Mouse (Mus musculus) midbrain, embryonic 11.5 days (tissue): Measurements from ENCODE around the gene Rassf2. TPM values are rescaled to one million over a fixed set of nuclear protein-coding genes. Genes with fewer than 3 reads are reported as not detected.

Experiments
- ATAC-seq: fragments of 200-750 bp; cut with Nextera tagmentation; 2 replicates; pipeline ENCODE4 v1.8.0; 2017; ENCODE audit warnings: moderate TSS enrichment, moderate library complexity; ENCODE audit not compliant: low FRiP score
- DNase-seq: peaks from one replicate; pipeline ENCODE4 v3.0.0; 2015; ENCODE audit warnings: low spot score; ENCODE audit errors: missing footprints
- H3K27ac ChIP-seq: fragments of 300-500 bp; sonication (generic); 2 replicates; pipeline ENCODE4 v1.5.1; 2014; ENCODE audit warnings: low read depth, low read length
- H3K27me3 ChIP-seq: fragments of 300-500 bp; sonication (generic); 2 replicates; pipeline ENCODE4 v1.6.1; 2014; ENCODE audit warnings: mild to moderate bottlenecking, low read length, moderate library complexity, mixed read lengths; ENCODE audit not compliant: control insufficient read depth, insufficient read depth
- H3K36me3 ChIP-seq: fragments of 300-500 bp; sonication (generic); 2 replicates; pipeline ENCODE4 v1.6.1; 2014; ENCODE audit warnings: mild to moderate bottlenecking, low read length, moderate library complexity, mixed read lengths; ENCODE audit not compliant: control insufficient read depth, insufficient read depth
- H3K4me1 ChIP-seq: fragments of 300-500 bp; sonication (generic); 2 replicates; pipeline ENCODE4 v1.6.1; 2014; ENCODE audit warnings: low read length; ENCODE audit not compliant: control insufficient read depth, insufficient read depth
- H3K4me2 ChIP-seq: fragments of 300-500 bp; sonication (generic); 2 replicates; pipeline ENCODE4 v1.6.1; 2014; ENCODE audit warnings: mild to moderate bottlenecking, moderate library complexity
- H3K4me3 ChIP-seq: fragments of 300-500 bp; sonication (generic); 2 replicates; pipeline ENCODE4 v1.5.1; 2014; ENCODE audit warnings: low read depth, low read length
- H3K9ac ChIP-seq: fragments of 300-500 bp; sonication (generic); 2 replicates; pipeline ENCODE4 v1.6.1; 2014; ENCODE audit warnings: low read length
- H3K9me3 ChIP-seq: fragments of 300-500 bp; sonication (generic); 2 replicates; pipeline ENCODE4 v1.6.1; 2016; ENCODE audit warnings: low read length; ENCODE audit not compliant: control insufficient read depth
- WGBS: fragments of 180-500 bp; shearing (Covaris S2); extraction: QIAGEN DNeasy Blood & Tissue Kit; methylation state at CpG from one replicate; pipeline ENCODE4 v1.1.7; 2014; 5-methylcytosine and 5-hydroxymethylcytosine counted together
- polyA plus RNA-seq: library from polyadenylated mRNA; unstranded; fragments of >200 nt; fragmentation: Nextera tagmentation; extraction: Ambion mirVana; gene quantifications from 2 replicates; pipeline ENCODE4 v1.2.1, GENCODE M21; 2014

Gene Rassf2
- polyA plus RNA-seq, 1 experiment from 2014 or later: 32.3 TPM

DNA sequence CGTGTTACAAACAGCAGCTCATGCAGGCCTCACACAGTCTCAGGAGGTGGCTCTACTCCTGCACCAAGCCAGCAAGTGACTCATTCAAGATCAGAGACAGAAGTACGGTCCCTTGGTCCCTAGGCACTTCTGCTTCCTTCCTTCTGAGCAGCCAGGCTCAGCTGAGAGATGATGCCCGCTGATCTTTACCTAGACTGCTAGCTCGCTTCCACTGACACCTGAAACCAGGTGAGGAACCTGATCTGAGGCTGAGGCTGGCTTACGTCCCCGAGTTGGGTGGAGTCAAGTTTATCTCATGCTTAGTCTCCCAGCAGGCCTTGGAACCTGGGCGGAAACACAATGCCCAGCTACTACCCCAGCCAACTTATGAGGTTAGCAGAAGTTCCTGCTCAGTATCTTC is 9.8 kb upstream of the Rassf2 start:
- WGBS: 67% methylated on average over 7 of the region's 7 CpGs
- no peak for DNase-seq
- H3K27ac ChIP-seq: no peak overlapping the region
- no peaks in the 10 kb centered on the region; the same call in none of the 2 replicates for H3K4me1 ChIP-seq
- no peaks in the 10 kb centered on the region for H3K27me3 ChIP-seq
- no peaks in the 10 kb centered on the region for H3K36me3 ChIP-seq
- no peaks in the 10 kb centered on the region for H3K9me3 ChIP-seq
- no peak overlapping the region for H3K4me3 ChIP-seq
- ATAC-seq: no peak
- H3K9ac ChIP-seq: no peak overlapping the region
- H3K4me2 ChIP-seq: no peak overlapping the region

DNA sequence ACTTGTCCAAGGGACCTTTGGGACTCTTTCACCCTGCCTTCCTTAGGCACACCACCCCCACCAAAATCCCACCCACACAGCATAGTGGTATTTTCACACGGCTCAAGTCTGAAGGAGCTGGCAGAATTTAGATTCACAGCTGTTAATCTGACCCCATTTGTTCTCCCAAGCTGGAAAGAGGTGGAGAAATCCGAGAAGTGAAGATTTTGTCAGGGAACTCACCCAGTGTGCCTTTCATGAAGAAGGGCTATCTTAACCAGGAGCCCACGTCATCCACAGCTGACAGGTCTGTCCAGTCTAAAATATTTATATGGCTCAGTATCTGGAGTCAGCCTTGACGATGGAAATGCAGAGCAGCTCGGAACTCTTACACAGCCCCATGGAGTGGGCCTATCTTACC is 6.3 kb upstream of the Rassf2 start:
- Histone ChIP-seq H3K27me3 (no peaks in the 10 kb centered on the region), H3K4me3 (no peak overlapping the region), H3K9me3 (no peaks in the 10 kb centered on the region), H3K9ac (no peak overlapping the region), H3K4me2 (no peak overlapping the region), H3K27ac (no peak overlapping the region), H3K4me1 (no peaks in the 10 kb centered on the region; the same call in 1 of the 2 replicates), H3K36me3 (no peaks in the 10 kb centered on the region)
- ATAC-seq (no peak), DNase-seq (no peak)
- 82% methylated on average over 5 of the region's 5 CpGs for WGBS

DNA sequence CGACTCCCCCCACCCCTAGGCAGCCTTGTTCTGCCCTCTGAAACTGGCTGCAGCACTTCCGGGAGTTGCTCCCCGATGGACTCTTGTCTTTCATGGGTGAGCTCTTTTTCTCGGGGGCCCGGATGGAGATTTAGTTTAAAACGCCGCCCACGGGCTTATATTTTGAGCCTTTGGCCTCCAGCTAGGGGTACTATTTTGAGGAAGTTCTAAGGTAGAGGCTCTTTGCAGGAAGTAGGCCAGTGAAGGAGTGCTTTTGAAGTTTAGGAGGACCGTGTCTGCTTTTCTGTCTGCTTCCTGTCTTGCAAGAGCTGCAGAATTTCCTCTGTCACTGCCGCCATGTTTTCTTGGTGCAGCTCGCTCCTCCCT is 5.4 kb upstream of the Rassf2 start:
- Histone ChIP-seq H3K4me1 (peaks cover 8% of the 10 kb centered on the region), H3K4me3 (no peak overlapping the region), H3K9me3 (no peaks in the 10 kb centered on the region), H3K9ac (no peak overlapping the region), H3K27ac (no peak overlapping the region), H3K36me3 (no peaks in the 10 kb centered on the region), H3K4me2 (no peak overlapping the region), H3K27me3 (no peaks in the 10 kb centered on the region)
- 63% methylated on average over 11 of the region's 11 CpGs for WGBS
- DNase-seq (peak; percentile 82), ATAC-seq (no peak)

DNA sequence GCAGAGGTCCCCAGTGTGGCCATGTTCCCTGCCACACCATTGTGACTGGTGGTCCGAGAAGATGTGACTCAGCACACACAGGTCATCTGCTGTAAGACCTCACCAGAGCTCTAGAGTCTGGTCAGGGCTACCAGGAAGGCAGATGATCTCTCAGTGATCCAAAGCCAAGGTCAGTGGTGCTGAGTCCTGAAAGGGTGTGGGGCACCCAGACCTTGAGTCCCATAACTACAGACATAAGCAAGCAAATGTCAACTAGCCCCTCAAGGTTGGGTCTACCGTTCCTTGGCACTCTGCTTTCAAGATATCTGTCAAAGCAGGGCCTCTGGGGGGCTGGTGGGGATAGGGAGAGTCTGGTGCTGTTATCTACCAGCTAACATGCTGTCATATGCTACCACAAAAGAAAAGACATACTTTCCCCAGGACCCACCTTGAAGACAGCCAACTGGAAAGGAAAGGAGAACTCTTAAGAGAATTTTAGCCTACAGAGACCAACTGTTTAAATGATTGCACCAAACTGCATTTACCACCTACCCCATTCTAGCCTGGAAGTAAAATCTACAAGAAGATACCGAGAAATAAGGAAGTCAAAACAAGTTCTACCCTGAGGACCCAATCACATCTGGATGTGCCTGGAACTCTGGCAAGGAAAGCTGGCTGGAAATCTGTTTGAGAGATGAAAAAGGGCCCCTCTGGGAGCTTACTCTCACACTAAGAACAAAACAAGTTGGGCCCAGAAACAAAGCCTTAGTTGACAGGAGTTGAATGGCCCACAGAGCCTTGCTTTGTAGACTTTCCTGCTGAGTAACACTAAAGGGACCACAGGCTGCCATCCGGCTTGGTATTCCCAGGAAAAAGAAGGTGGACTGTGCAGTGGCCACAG is 4.8 kb upstream of the Rassf2 start:
- 55% methylated on average over 4 of the region's 4 CpGs for WGBS
- DNase-seq: peak; percentile 78

DNA sequence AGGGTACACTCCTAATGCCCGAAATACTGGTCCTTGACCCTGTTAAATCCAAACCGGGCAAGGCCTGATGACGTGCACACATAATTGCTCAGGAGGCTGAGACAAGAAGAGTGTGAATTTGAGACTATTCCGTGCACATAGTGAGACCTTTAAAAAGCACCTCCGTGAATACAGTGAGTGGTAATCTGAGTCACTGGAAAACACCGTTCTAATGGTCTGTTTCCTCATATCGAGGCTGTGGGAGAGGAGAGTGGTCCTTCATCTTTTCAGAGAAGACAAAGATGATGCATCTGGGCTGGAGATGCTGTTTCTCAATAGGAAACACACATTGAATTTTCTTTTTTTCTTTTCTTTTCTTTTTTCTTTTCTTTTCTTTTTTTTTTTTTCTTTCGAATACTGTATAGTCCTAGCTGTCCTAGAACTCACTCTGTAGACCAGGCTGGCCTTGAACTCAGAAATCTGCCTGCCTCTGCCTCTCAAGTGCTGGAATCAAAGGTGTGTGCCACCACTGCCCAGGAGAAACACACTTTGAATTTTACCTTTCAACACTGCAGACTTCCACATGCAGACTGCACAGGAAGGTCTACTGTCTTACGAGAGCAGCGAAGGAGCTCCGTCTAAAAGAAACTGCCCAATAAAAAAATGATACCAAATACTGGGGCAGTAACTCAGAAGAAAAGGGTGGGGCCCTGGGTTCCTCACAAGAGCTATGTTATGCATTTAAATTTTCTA is 1.5 kb upstream of the Rassf2 start:
- Histone ChIP-seq H3K4me2 (peak overlapping the region; percentile 94; the same call in 1 of the 2 replicates), H3K36me3 (no peaks in the 10 kb centered on the region), H3K27ac (no peak overlapping the region; the same call in 1 of the 2 replicates), H3K4me1 (peaks cover 26% of the 10 kb centered on the region), H3K4me3 (no peak overlapping the region), H3K9ac (peak overlapping the region; percentile 87), H3K9me3 (no peaks in the 10 kb centered on the region), H3K27me3 (no peaks in the 10 kb centered on the region)
- 67% methylated on average over 11 of the region's 11 CpGs for whole genome bisulfite sequencing
- DNase-seq (peak; percentile 77), ATAC-seq (no peak)

More for the DNA sequence above, 4.8 kb upstream of the Rassf2 start:
- no peak overlapping the region for H3K9ac ChIP-seq
- ATAC-seq: no peak
- no peak overlapping the region for H3K4me3 ChIP-seq
- no peaks in the 10 kb centered on the region for H3K9me3 ChIP-seq
- no peak overlapping the region for H3K27ac ChIP-seq
- H3K27me3 ChIP-seq: no peaks in the 10 kb centered on the region
- H3K36me3 ChIP-seq: no peaks in the 10 kb centered on the region
- H3K4me1 ChIP-seq: peaks cover 11% of the 10 kb centered on the region
- no peak overlapping the region for H3K4me2 ChIP-seq

DNA sequence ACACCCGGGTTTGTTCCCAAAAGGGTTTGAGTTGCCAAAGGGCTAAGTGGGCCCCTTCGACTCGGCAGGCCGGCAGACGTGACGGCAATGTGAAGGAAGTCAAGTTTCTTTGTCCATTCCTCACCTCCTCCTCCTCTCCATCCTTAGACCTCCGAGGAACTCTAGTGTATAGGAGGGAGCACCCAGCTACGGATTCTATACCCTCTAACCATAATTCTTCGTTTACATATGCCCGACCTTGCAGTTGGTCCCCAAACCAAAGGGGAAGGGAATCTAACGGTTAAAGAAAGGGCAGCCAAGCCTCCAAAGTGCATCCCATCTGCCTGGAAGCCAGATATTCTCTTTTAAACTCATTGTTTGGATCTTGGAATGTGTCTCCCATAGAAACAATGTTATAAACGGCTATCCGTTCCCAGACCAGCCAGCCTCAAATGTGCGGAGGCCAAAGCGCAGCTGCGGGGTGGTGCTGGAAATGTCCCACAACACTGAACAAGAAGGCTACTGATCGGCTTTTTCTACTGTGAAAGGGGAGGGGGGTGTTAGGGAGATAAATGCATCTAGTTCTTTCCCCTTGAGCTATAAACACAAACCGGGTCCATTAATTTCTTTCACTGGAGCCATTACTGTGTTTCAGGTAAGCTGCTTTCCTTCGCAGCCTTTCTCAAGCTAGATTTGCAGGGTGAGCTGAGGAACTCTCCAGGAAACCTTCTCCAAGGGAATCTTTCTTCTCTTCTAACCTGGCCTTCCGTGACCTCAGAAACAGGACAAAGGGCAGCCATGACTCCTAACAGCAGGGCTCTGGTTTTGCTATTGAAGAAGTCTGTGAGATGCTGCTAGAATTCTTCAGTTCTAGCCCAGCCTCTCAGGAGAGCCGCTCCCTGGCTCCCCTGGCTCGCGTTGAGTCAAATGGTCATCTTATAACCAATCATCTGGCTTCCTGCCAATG is 633 bp upstream of the Rassf2 start:
- Histone ChIP-seq H3K27ac (peak overlapping the region; percentile 87), H3K4me1 (peaks cover 26% of the 10 kb centered on the region), H3K4me2 (peak overlapping the region; percentile 94), H3K27me3 (no peaks in the 10 kb centered on the region), H3K36me3 (no peaks in the 10 kb centered on the region), H3K9ac (peak overlapping the region; percentile 87), H3K4me3 (peak overlapping the region; percentile 69), H3K9me3 (no peaks in the 10 kb centered on the region)
- DNase-seq (peak; percentile 97), ATAC-seq (peak; percentile 29; the same call in 1 of the 2 replicates)
- WGBS: 5% methylated on average over 23 of the region's 23 CpGs

DNA sequence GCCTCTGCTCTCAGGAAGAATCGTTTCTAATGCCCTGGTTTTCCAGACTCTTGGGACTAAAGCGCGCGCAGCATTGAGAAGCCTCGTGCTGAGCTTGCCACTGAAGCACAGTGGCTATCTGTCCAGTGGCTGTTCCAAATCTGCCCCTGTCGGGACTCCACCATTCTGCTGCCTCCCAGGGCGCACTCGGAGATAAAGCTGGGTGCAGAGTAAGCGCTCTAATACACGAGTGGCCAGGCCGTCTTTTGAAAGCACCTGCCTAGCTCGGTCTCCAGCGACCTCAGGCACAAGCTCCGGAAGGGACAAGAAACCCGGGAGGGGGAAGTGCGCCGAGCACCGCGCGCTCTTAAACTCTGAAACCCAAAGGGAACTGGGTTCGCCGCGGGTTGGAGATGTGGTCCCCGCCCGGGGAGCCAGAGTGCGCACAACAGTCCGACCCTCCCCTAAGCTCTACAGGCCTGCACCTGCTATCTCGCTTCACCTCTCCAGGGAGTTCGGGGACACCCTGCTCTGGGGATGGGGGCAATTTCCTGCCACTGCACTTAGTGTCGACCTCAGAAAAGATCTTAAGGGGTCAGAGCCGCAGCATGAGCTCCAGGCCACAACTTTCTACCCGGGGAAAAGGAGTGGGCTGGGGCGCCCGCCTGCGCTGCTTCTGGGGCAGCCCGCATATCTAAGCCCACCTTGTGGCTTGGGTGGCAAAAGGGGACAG is 1.0 kb downstream of the Rassf2 start:
- H3K4me1 ChIP-seq: peaks cover 26% of the 10 kb centered on the region
- DNase-seq (peak; percentile 96), ATAC-seq (peak; percentile 27; the same call in 1 of the 2 replicates)
- H3K36me3 ChIP-seq: no peaks in the 10 kb centered on the region
- H3K27ac ChIP-seq: peak overlapping the region; percentile 44
- peak overlapping the region; percentile 94 for H3K4me2 ChIP-seq
- H3K9ac ChIP-seq: peak overlapping the region; percentile 87
- H3K9me3 ChIP-seq: no peaks in the 10 kb centered on the region
- peak overlapping the region; percentile 69 for H3K4me3 ChIP-seq
- H3K27me3 ChIP-seq: no peaks in the 10 kb centered on the region
- WGBS: under 1% methylated on average over 36 of the region's 36 CpGs

DNA sequence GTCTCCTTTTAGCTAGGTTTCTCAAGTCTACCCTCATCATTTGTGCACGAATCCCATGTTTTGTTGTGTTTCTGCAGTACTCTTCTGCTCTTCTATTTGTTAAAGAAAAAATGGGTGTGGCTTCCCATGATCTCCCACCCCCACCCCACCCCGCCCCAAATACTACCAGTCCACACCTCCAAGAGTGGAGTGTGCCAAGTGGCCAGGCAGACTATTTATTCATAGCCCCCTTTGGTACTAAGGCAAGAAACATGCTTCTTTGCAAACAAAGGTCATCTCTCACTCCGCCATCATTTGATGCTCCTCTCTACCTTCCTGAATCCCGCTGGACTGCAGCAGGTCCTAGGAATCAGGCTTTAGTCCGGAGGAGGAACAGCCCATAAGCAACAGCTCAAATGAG is 2.0 kb downstream of the Rassf2 start:
- H3K4me3 ChIP-seq: peak overlapping the region; percentile 69
- no peak overlapping the region for H3K27ac ChIP-seq
- no peaks in the 10 kb centered on the region for H3K9me3 ChIP-seq
- ATAC-seq (no peak), DNase-seq (peak; percentile 89)
- H3K4me2 ChIP-seq: peak overlapping the region; percentile 94
- WGBS: 41% methylated on average over 5 of the region's 5 CpGs
- no peaks in the 10 kb centered on the region for H3K27me3 ChIP-seq
- no peaks in the 10 kb centered on the region for H3K36me3 ChIP-seq
- peak overlapping the region; percentile 87 for H3K9ac ChIP-seq
- H3K4me1 ChIP-seq: peaks cover 26% of the 10 kb centered on the region
